Mouse (Mus musculus): Measurements from ENCODE around the gene Ubl7. TPM values are rescaled to one million over a fixed set of nuclear protein-coding genes. Genes with fewer than 3 reads are reported as not detected.

Ubl7 gene
- total RNA-seq, 2 experiments from 2014 or later, result 108 to 128 TPM

DNA sequence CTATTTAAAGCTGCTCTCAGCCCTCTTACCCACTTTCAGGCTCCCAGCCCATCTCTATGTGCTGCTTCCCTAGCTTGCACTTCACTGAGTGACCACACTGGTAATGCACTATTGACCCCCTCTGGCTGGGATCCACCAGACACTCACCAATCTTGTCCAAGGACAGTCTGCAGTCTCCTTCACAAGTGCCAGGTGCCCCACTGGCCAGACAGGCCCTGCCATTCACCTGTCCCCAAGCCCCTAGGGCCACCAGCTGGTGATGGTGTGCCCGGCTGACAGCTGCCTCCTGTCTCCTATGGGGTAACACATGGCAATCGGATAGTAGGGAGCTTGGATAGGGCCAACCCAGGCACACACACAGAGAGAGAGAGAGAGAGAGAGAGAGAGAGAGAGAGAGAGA lies 31.3 kb downstream of the Ubl7 start:
- intact Hi-C loops (cut with DNase I), result no loop called here
- peak in 1 of 2 experiments; percentile 15 for DNase-seq (ENCODE audit: low spot score in 2 of 2)

DNA sequence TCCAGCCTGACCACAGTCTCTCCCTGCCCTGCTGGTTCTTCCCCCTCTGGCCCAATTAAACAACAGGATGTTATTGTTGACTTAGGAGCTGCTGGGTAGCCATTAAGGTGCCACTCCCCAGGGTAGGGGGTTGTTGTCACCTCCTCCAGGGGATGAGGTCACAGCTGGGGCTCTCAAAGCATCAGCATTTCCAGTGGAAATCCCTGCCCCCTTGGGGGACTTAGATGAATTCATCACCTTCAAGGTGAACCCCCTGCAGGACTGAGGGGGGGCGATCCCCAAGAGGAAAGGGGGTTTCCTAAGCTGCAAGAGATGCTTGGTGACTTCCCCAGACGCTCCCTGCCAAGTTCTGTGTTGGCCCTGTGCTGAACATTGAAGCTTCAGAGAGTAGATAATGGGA lies 32.3 kb downstream of the Ubl7 start:
- intact Hi-C loops (cut with DNase I), result no loop called here
- DNase-seq (ENCODE audit: low spot score in 2 of 2), result no peak

DNA sequence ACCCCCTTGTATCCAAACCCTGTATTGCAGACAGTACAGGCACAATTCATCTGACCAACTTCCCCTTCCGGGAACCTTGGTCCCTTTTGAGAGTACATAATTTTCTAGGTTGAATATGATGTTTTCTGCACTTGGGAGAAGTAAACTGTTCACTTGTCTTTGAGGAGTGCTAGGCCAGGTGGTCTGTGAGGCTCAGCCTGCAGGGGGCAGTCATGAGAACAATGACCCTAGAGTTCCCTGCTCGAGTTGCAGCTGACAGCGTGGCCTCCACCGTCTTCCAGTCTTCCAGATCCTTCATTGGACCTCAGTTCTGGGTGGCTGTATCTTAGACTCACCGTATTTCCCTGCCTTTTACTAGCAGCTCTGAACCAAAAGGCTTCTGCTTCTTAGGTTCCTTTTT lies 33.8 kb downstream of the Ubl7 start:
- intact Hi-C loops (cut with DNase I), result no loop called here
- no peak for DNase-seq (ENCODE audit: low spot score in 2 of 2)

DNA sequence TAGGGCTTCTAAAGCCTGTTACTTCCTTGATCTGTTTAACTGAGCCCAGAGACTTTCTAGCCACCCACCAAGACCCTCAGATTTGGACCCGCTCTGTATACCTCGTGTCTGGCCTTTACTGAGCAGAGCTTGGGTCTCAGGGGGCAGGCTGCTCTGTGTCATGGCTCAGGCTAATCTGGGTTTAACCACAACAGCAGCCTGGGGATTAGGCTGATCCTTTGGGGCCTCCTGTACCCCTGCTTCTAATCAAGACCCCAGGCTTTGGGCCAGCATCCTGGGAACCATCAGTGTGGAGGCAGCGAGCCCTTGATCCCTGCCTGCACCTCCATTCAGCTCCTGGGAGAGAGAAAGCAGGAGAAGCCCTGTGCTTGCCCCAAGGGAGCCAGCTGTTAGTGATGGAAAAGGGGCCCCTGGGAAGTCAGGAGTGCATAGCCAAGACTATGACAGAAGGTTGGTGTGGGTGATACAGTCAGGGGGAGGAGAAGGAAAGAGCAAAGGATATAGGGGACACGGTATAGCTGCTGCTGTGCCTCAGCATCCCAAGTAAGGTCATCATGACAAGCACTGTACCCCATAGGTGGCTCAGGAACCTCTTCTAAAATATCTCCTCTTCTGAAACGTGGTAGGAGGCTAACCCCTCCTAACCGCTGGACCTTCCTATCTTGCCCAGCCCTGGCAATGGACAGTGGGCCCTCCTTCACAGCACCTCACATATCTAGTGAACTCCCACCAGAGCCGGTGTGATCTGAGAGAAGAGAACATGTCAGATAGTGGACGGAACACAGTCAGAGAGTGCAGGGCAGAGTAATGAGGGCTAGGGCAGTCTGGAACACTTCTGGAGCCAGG lies 35.2 kb downstream of the Ubl7 start:
- intact Hi-C loops (cut with DNase I), result no loop called here
- DNase-seq (ENCODE audit: low spot score in 2 of 2), result no peak

GRCm38 (mm10) chr9:57947381-57948030 lies 36.7 kb downstream of the Ubl7 start:
- no peak for DNase-seq (ENCODE audit: low spot score in 2 of 2)
- intact Hi-C loops (cut with DNase I), result no loop called here

DNA sequence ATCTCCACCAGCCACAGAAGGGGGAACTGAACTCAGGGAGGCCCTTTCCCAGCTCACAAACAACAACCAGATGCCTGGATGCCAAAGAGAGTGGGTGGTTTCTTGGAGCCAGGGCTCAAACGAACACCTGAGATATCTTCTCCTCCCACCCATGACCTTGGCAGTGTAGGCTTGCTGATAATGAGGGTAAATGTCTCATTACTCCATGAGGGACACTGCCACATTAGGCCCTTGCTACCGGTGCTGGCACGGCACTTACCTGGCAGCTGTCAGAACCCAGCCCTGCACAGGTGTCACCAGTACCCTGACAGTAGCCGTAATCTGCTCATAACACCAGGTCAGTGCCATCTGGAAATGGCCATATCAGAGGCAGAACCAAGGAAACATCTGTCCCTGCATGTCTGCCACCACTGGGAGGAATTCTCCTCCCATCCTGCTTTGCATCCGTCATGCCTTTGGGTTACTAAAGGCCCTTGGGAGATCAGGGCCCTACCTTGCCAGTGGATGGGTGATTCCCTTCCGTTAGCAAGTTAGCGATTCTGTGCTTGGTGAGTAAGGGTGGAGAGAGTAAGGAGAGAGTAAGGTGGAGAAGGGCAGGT lies 37.7 kb downstream of the Ubl7 start:
- DNase-seq (ENCODE audit: low spot score in 2 of 2), result no peak
- intact Hi-C loops (cut with DNase I), result no loop called here

GRCm38 (mm10) chr9:57949102-57949704 lies 38.4 kb downstream of the Ubl7 start:
- no peak for DNase-seq (ENCODE audit: low spot score in 2 of 2)
- intact Hi-C loops (cut with DNase I), result no loop called here

DNA sequence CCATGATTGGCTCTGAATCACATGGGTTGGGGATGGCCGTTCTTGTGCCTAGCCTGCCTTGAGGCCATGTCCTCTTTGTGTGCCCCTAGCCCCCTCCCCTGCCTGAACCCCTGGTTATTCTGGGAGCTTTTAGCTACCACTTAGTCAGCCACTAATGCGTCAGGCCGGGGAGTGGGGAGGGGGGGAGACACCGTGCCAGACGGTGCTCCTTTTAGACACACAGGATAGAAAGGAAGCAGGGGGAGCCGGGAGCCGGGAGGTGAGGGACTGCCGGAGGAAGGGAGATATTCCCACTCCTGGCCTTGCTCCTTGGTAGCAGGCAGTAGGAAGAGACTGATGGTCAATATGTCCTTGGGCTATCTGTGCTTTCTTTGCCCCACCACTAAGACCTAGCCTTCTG lies 39.1 kb downstream of the Ubl7 start:
- intact Hi-C loops (cut with DNase I), result no loop called here
- no peak for DNase-seq (ENCODE audit: low spot score in 2 of 2)

DNA sequence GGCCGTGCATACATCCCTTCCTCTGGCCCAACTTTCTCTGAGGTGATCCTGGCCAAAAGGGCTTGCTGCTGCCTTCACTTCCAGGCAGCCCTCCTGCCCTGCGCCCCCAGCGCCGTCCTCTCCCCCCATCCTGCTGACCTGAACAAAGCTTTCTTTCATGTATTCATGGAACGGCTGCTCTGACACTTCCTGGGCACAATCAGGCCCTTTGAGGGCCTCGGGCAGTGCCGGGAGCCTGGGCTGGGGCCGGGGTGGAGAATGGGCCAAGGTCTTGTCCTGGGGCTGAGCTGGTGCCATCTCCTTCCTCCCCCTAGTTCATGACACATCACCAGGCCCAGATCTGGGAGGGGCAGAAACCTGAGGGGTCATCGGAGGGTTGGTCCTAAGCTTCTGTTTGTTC lies 39.7 kb downstream of the Ubl7 start:
- intact Hi-C loops (cut with DNase I), result no loop called here
- no peak for DNase-seq (ENCODE audit: low spot score in 2 of 2)

- DNase-seq (ENCODE audit: low spot score in 2 of 2), result no peak
- intact Hi-C loops (cut with DNase I), result no loop called here
These were observed 41.2 kb downstream of the Ubl7 start for GRCm38 (mm10) chr9:57951993-57952392.

GRCm38 (mm10) chr9:57954962-57955744 lies 44.4 kb downstream of the Ubl7 start:
- intact Hi-C loops (cut with DNase I), result no loop called here

DNA sequence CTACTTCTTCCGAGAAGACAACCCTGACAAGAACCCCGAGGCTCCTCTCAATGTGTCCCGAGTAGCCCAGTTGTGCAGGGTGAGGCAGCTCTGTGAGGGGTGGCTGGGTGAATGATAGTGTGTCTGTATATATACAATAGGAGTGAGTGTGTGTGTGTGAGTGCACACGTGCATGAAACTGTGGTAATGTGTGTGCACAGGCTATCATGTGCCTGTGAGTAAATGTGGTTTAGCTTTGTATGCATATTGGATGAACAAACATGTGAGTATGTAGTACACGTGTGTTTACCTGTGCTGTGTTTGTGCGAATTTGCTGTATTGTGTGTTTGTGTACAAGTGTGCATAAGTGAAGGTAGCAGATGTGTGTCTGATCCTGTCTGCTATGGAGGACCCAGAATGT lies 45.0 kb downstream of the Ubl7 start:
- intact Hi-C loops (cut with DNase I), result no loop called here
- DNase-seq (ENCODE audit: low spot score in 2 of 2), result no peak

More at GRCm38 (mm10) chr9:57954962-57955744, 44.4 kb downstream of the Ubl7 start:
- no peak for DNase-seq (ENCODE audit: low spot score in 2 of 2)

DNA sequence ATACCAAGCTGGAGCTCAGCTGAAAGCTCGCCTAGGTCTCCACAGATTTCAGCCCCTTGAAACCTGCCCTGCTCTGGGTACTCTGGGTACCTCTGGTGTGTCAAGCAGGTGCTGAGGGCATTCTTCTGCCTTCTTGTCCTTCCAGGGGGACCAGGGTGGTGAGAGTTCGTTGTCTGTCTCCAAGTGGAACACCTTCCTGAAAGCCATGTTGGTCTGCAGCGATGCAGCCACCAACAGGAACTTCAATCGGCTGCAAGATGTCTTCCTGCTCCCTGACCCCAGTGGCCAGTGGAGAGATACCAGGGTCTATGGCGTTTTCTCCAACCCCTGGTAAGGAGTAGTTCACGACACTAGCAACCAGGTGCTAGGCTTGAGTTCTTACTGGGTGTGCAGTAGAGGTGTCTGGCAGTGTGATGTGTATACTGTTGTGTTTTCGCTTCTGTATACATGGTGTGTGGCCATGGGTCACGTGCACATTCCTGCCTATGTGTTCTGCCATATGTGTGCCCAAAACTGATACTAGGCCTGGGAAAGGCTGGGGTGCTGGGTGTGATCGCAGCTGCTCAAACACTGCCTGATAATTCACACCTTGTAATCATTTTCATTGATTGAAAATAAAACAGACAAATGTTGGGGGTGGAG lies 45.5 kb downstream of the Ubl7 start:
- no peak for DNase-seq (ENCODE audit: low spot score in 2 of 2)
- intact Hi-C loops (cut with DNase I), result no loop called here

DNA sequence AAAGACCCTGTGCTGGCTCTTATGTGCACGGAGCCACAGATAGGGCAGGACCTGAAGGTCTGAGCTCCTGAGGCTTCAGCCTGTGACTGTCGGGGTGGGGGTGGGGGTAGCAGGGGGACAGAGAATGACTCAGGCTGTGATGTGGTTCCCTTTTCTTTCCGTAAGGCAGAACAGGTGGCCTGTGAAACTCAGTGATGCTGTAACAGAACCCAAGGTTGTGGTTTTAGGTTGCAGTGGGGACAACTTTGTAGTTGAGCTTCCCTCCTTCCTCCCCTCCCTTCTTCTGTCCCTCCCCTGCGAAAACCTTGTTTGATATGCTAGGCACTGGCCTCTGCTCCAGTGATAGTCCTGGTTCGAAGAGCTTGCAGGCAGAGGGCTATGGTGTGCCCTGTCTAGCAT lies 46.1 kb downstream of the Ubl7 start:
- no peak for DNase-seq (ENCODE audit: low spot score in 2 of 2)
- intact Hi-C loops (cut with DNase I), result no loop called here

- intact Hi-C loops (cut with DNase I), result no loop called here
- DNase-seq (ENCODE audit: low spot score in 2 of 2), result no peak
These were observed 47.8 kb downstream of the Ubl7 start for GRCm38 (mm10) chr9:57958615-57959014.

DNA sequence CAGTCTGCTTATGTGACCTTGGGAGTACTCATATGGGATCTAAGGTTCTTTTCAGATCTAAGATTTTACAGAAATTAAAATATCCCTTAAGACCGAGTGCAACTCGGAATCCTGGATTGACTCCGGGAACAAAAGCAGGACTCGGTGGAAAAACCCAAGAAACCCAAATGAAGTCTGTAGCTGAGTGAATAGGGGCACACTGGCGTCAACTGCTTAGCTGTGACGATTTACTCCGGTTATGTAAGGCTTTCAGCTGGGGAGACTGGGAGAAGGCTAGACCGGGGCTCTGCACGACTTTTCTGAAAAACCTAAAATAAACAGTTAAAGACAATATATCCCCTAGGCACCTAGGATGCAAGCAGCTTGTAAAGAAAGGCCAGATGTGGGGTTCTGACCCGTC lies 48.6 kb downstream of the Ubl7 start:
- intact Hi-C loops (cut with DNase I), result no loop called here

DNA sequence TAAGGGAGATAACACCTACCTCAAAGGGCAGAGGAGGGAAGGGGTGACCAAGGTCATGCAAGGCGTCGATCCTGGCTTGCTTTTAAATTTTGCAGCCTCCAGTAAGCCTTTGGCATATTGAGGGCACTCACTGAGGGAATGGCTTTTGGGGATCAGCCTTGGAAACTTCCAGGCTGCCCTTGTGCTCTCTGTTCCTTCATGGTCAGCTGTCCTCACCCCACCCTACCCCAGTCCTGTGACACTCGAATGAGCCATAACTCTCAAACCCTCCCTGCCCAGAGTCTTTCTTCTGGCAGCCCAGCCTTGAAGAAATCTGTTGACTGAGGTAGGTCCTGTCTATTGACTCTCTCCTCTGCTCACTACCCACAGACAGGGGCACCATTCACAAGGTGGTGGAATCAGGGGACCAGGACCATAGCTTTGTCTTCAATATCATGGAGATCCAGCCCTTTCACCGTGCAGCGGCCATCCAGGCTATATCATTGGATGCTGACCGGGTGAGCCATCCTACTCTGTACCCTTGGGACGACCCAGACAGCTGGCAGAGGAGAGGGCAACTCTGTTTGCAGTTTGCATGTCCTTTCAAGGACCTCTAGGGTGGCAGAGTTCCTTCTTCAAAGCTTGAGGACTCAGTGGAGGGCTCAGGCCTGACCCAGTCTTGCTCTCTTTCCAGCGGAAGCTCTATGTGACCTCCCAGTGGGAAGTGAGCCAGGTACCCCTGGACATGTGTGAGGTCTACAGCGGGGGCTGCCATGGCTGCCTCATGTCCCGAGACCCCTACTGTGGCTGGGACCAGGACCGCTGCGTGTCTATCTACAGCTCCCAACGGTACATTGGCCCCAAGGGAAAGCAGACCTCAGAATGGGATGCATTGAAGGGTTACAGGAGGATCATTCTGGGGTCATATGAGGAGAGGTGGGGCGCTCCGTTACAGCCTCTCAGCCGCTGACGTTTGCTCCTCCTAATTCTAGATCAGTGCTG lies 49.4 kb downstream of the Ubl7 start:
- intact Hi-C loops (cut with DNase I), result no loop called here
- no peak for DNase-seq (ENCODE audit: low spot score in 2 of 2)

More for the DNA sequence above, 48.6 kb downstream of the Ubl7 start:
- DNase-seq (ENCODE audit: low spot score in 2 of 2), result no peak

DNA sequence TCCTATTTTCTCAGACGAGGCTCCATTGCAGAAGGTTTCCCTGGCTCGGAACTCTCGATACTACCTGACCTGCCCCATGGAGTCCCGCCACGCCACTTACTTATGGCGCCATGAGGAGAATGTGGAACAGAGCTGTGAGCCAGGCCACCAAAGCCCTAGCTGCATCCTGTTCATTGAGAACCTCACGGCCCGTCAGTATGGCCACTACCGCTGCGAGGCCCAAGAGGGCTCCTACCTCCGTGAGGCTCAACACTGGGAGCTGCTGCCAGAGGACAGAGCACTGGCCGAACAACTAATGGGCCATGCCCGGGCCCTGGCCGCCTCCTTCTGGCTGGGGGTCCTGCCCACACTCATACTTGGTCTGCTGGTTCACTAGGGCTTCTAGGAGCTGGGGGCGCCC lies 50.4 kb downstream of the Ubl7 start:
- intact Hi-C loops (cut with DNase I), result no loop called here
- no peak for DNase-seq (ENCODE audit: low spot score in 2 of 2)

All from left cerebral cortex, postnatal 36 days (tissue).